Mouse (Mus musculus) E14TG2a.4 (cell line): Measurements from ENCODE around the gene B3gnt2.

Experiments used
- H3K27me3 ChIP-seq: 2 replicates; pipeline ENCODE4 v1.6.1; 2014; ENCODE audit warnings: low read length, control low read depth; ENCODE audit not compliant: insufficient read depth
- H3K36me3 ChIP-seq: 2 replicates; pipeline ENCODE4 v1.6.1; 2014; ENCODE audit warnings: low read length, control low read depth; ENCODE audit not compliant: insufficient read depth
- H3K4me1 ChIP-seq: replicated peaks from 2 replicates; pipeline ENCODE4 v1.6.1; 2014; ENCODE audit warnings: low read depth, low read length, control low read depth
- H3K4me3 ChIP-seq: replicated peaks from 2 replicates; pipeline ENCODE4 v1.5.1; 2014; ENCODE audit warnings: mild to moderate bottlenecking, low read length
- H3K9me3 ChIP-seq: 2 replicates; pipeline ENCODE4 v1.6.1; 2014; ENCODE audit warnings: low read length, control low read depth
- CTCF ChIP-seq: conservative IDR thresholded peaks from 2 replicates; pipeline ENCODE4 v1.5.1; 2014; ENCODE audit warnings: low read length
- NANOG ChIP-seq: IDR thresholded peaks from 2 replicates; pipeline ENCODE4 v1.6.1; 2014; ENCODE audit warnings: borderline replicate concordance, low read length, mixed read lengths
- POU5F1 ChIP-seq: IDR thresholded peaks from 2 replicates; pipeline ENCODE4 v1.6.1; 2014; ENCODE audit warnings: low read length, borderline replicate concordance

The B3gnt2 gene

GRCm38 (mm10) chr11:22784477-22784876 lies 76.3 kb downstream of the B3gnt2 start:
- Histone ChIP-seq H3K36me3 (peaks cover 27% of the 10 kb centered on the region; the same call in 1 of the 2 replicates), H3K4me3 (no peak overlapping the region), H3K27me3 (no peaks in the 10 kb centered on the region), H3K4me1 (peaks cover 18% of the 10 kb centered on the region), H3K9me3 (peaks cover 18% of the 10 kb centered on the region)
- TF ChIP-seq POU5F1 (no peak), CTCF (no peak), NANOG (no peak)

GRCm38 (mm10) chr11:22782705-22783124 lies 78.0 kb downstream of the B3gnt2 start:
- peaks cover 17% of the 10 kb centered on the region; the same call in 1 of the 2 replicates for H3K36me3 ChIP-seq

GRCm38 (mm10) chr11:22781190-22781589 lies 79.6 kb downstream of the B3gnt2 start:
- TF ChIP-seq POU5F1 (no peak), CTCF (no peak), NANOG (no peak)
- Histone ChIP-seq H3K9me3 (no peaks in the 10 kb centered on the region), H3K27me3 (no peaks in the 10 kb centered on the region), H3K4me1 (peaks cover 30% of the 10 kb centered on the region), H3K4me3 (no peak overlapping the region), H3K36me3 (peaks cover 4% of the 10 kb centered on the region; the same call in 1 of the 2 replicates)

More at GRCm38 (mm10) chr11:22782705-22783124, 78.0 kb downstream of the B3gnt2 start:
- Histone ChIP-seq H3K4me3 (peak overlapping the region; percentile 78), H3K27me3 (no peaks in the 10 kb centered on the region), H3K4me1 (peaks cover 28% of the 10 kb centered on the region), H3K9me3 (peaks cover 10% of the 10 kb centered on the region)
- TF ChIP-seq POU5F1, result no peak
- TF ChIP-seq CTCF, result no peak
- TF ChIP-seq NANOG, result no peak

- TF ChIP-seq POU5F1 (no peak), CTCF (no peak)
- Histone ChIP-seq H3K4me1 (peaks cover 30% of the 10 kb centered on the region), H3K27me3 (no peaks in the 10 kb centered on the region), H3K9me3 (no peaks in the 10 kb centered on the region), H3K36me3 (no peaks in the 10 kb centered on the region), H3K4me3 (no peak overlapping the region)
Observed at GRCm38 (mm10) chr11:22780761-22781160, 80.0 kb downstream of the B3gnt2 start.

GRCm38 (mm10) chr11:22779821-22780551 lies 80.8 kb downstream of the B3gnt2 start:
- Histone ChIP-seq H3K4me1 (peaks cover 30% of the 10 kb centered on the region), H3K27me3 (no peaks in the 10 kb centered on the region), H3K36me3 (no peaks in the 10 kb centered on the region), H3K9me3 (no peaks in the 10 kb centered on the region), H3K4me3 (no peak overlapping the region)
- TF ChIP-seq NANOG, result no peak
- no peak for TF ChIP-seq CTCF
- TF ChIP-seq POU5F1, result no peak

GRCm38 (mm10) chr11:22778596-22778995 lies 82.2 kb downstream of the B3gnt2 start:
- no peaks in the 10 kb centered on the region for H3K9me3 ChIP-seq
- H3K4me3 ChIP-seq, result no peak overlapping the region
- H3K36me3 ChIP-seq, result no peaks in the 10 kb centered on the region
- peaks cover 26% of the 10 kb centered on the region for H3K4me1 ChIP-seq
- TF ChIP-seq POU5F1, result no peak
- TF ChIP-seq NANOG, result no peak
- no peak for TF ChIP-seq CTCF
- H3K27me3 ChIP-seq, result no peaks in the 10 kb centered on the region

GRCm38 (mm10) chr11:22777531-22777930 lies 83.2 kb downstream of the B3gnt2 start:
- no peaks in the 10 kb centered on the region for H3K36me3 ChIP-seq
- peaks cover 15% of the 10 kb centered on the region for H3K4me1 ChIP-seq
- no peak overlapping the region for H3K4me3 ChIP-seq
- TF ChIP-seq CTCF (peak; percentile 86), POU5F1 (no peak)
- no peaks in the 10 kb centered on the region for H3K27me3 ChIP-seq
- no peaks in the 10 kb centered on the region for H3K9me3 ChIP-seq

- Histone ChIP-seq H3K4me3 (no peak overlapping the region), H3K9me3 (no peaks in the 10 kb centered on the region), H3K36me3 (no peaks in the 10 kb centered on the region), H3K27me3 (no peaks in the 10 kb centered on the region), H3K4me1 (peaks cover 13% of the 10 kb centered on the region)
- TF ChIP-seq NANOG (no peak), POU5F1 (no peak), CTCF (no peak)
Observed at GRCm38 (mm10) chr11:22774821-22775220, 85.9 kb downstream of the B3gnt2 start.

- Histone ChIP-seq H3K36me3 (no peaks in the 10 kb centered on the region), H3K4me3 (no peak overlapping the region), H3K4me1 (no peaks in the 10 kb centered on the region), H3K27me3 (no peaks in the 10 kb centered on the region), H3K9me3 (peaks cover 11% of the 10 kb centered on the region)
- no peak for TF ChIP-seq POU5F1
Observed at GRCm38 (mm10) chr11:22766238-22766637, 94.5 kb downstream of the B3gnt2 start.
